Mouse (Mus musculus): ENCODE results near the gene Slc16a13. TPM values are rescaled to one million over a fixed set of nuclear protein-coding genes. Genes with fewer than 3 reads are reported as not detected.

Slc16a13 gene
- polyA plus RNA-seq, 2 experiments, result 9.2 to 9.3 TPM

DNA sequence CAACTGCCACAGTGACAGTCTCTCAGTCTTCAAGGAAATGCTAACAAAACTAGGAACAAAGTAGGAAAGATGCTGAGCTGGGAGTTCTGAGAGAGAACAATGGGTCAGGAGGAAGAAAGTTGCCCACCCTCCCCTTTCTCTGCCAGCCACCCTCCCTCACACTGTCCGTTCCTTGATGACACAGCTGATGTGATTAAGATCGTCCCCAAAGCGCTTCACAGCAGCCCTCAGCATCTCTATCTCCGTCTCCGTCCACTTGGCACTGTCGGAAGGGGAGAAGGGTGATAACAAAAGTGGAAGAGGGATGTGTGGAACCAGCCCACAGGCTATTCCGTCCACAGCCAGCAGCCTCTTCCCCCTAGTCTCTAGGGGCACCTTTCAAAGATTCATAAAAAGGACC is 15.9 kb upstream of the Slc16a13 start:
- Histone ChIP-seq H3K27me3 (ENCODE audit: control insufficient read depth, insufficient read depth, low read length) (no peaks in the 10 kb centered on the region), H3K4me3 (replicated peaks; ENCODE audit: low read length) (peak overlapping the region; percentile 67), H3K27ac (replicated peaks; ENCODE audit: low read depth, low read length) (peak overlapping the region; percentile 82; the same call in 1 of the 2 replicates), H3K36me3 (ENCODE audit: control insufficient read depth, insufficient read depth, low read length) (peaks cover 21% of the 10 kb centered on the region), H3K9me3 (ENCODE audit: control insufficient read depth, low read length) (no peaks in the 10 kb centered on the region), H3K4me2 (replicated peaks; ENCODE audit: low read depth, low read length, severe bottlenecking) (peak overlapping the region; percentile 88), H3K9ac (ENCODE audit: low read depth, low read length, severe bottlenecking) (peak overlapping the region; percentile 75), H3K4me1 (ENCODE audit: control insufficient read depth, insufficient read depth, low read length) (peaks cover 31% of the 10 kb centered on the region)
- no peak for ATAC-seq (ENCODE audit: low FRiP score, low read depth)
- WGBS, result 55% methylated on average over 7 of the region's 7 CpGs
- no peak for DNase-seq (ENCODE audit: low spot score)
- no peak for TF ChIP-seq POLR2A (IDR thresholded peaks at IDR 0.05; ENCODE audit: borderline replicate concordance, extremely low read depth, insufficient read depth, insufficient read length)

DNA sequence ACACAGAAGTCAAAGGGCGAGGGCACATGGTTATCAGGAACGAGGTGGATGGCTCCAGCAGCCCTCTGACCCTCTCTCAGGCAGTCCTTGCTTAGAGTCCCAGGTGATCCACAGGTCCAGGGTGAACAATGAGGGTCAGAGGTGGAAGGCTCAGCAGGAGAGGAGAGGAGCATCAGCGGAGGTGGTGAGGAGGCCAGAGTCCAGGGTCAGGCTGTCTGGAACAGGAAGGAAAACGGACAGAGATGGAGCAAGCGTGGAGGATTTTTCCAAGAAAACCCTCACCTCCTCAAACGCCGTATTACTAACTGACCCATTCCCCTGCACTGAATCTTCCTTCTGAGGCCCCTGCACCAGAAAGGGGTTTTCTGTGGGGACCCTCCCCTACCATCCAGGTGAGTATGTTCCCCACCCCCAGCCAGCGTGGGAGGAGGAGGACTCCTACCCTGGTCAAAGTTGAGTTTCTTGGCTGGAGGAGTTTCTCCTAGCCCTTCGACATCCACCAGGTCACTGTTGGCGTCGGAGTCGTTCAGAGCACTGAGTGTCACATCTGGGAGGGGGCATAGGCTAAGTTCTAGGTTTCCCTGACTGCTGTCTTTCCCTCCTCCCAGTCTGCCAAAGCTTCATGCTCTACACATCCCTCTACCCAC is 14.5 kb upstream of the Slc16a13 start:
- no peak overlapping the region for H3K4me2 ChIP-seq (replicated peaks; ENCODE audit: low read depth, low read length, severe bottlenecking)
- no peak for ATAC-seq (ENCODE audit: low FRiP score, low read depth)
- no peak for DNase-seq (ENCODE audit: low spot score)

DNA sequence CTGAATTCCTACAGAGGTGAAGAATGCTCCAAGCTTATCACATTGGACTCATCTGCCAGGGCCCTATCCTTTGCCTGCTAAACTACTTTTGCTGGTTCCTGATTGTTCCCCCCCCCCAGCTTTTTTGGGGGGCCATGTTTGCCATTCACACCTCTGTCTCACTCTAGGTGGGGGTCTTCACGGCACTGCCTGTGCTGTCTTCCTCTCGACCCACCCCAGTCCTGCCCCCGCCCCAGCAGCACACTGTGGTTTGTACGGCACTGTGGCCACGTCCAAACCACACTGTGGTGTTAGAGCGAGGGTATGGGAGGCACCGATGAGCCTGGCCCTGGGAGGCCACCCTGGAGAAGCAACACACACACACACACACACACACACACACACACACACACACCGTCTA is 13.6 kb upstream of the Slc16a13 start:
- H3K9ac ChIP-seq (ENCODE audit: low read depth, low read length, severe bottlenecking), result no peak overlapping the region
- no peak overlapping the region for H3K27ac ChIP-seq (replicated peaks; ENCODE audit: low read depth, low read length)

More for the DNA sequence above, 14.5 kb upstream of the Slc16a13 start:
- no peak for TF ChIP-seq POLR2A (IDR thresholded peaks at IDR 0.05; ENCODE audit: borderline replicate concordance, extremely low read depth, insufficient read depth, insufficient read length)
- H3K9me3 ChIP-seq (ENCODE audit: control insufficient read depth, low read length), result no peaks in the 10 kb centered on the region
- H3K4me3 ChIP-seq (replicated peaks; ENCODE audit: low read length), result no peak overlapping the region
- peaks cover 21% of the 10 kb centered on the region for H3K36me3 ChIP-seq (ENCODE audit: control insufficient read depth, insufficient read depth, low read length)
- H3K27ac ChIP-seq (replicated peaks; ENCODE audit: low read depth, low read length), result no peak overlapping the region
- peaks cover under 1% of the 10 kb centered on the region; the same call in 1 of the 2 replicates for H3K27me3 ChIP-seq (ENCODE audit: control insufficient read depth, insufficient read depth, low read length)
- peaks cover 28% of the 10 kb centered on the region for H3K4me1 ChIP-seq (ENCODE audit: control insufficient read depth, insufficient read depth, low read length)
- WGBS, result 94% methylated on average over 12 of the region's 12 CpGs
- no peak overlapping the region for H3K9ac ChIP-seq (ENCODE audit: low read depth, low read length, severe bottlenecking)

DNA sequence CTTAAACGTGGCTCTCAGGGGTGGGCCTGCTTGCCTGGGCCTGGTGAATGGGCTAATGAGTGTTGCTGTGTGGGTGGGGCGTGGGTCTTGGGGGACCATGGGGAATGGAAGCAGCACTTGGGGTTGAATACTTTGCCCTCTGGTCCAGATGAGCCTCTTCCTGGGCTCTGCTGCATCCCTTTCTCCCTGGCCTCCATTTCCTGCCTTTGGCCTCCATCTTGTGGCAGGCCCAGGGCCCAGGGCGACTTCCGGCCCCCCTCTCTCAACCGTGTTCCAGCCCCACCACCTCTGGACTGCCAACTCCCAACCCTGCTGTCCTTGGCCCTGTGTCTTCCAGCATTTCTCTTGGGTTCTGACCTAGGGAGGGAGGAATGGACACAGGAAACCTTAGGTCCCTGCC is 13.2 kb upstream of the Slc16a13 start:
- Histone ChIP-seq H3K27ac (replicated peaks; ENCODE audit: low read depth, low read length) (no peak overlapping the region), H3K4me3 (replicated peaks; ENCODE audit: low read length) (no peak overlapping the region), H3K36me3 (ENCODE audit: control insufficient read depth, insufficient read depth, low read length) (peaks cover 21% of the 10 kb centered on the region), H3K4me1 (ENCODE audit: control insufficient read depth, insufficient read depth, low read length) (peaks cover 28% of the 10 kb centered on the region), H3K9me3 (ENCODE audit: control insufficient read depth, low read length) (no peaks in the 10 kb centered on the region), H3K4me2 (replicated peaks; ENCODE audit: low read depth, low read length, severe bottlenecking) (no peak overlapping the region), H3K9ac (ENCODE audit: low read depth, low read length, severe bottlenecking) (no peak overlapping the region), H3K27me3 (ENCODE audit: control insufficient read depth, insufficient read depth, low read length) (peaks cover 13% of the 10 kb centered on the region)
- 55% methylated on average over 5 of the region's 5 CpGs for WGBS
- no peak for TF ChIP-seq POLR2A (IDR thresholded peaks at IDR 0.05; ENCODE audit: borderline replicate concordance, extremely low read depth, insufficient read depth, insufficient read length)
- DNase-seq (ENCODE audit: low spot score), result no peak
- no peak for ATAC-seq (ENCODE audit: low FRiP score, low read depth)

More for the DNA sequence above, 13.6 kb upstream of the Slc16a13 start:
- Histone ChIP-seq H3K9me3 (ENCODE audit: control insufficient read depth, low read length) (no peaks in the 10 kb centered on the region), H3K36me3 (ENCODE audit: control insufficient read depth, insufficient read depth, low read length) (peaks cover 21% of the 10 kb centered on the region), H3K4me1 (ENCODE audit: control insufficient read depth, insufficient read depth, low read length) (peaks cover 29% of the 10 kb centered on the region), H3K27me3 (ENCODE audit: control insufficient read depth, insufficient read depth, low read length) (peaks cover 9% of the 10 kb centered on the region), H3K4me3 (replicated peaks; ENCODE audit: low read length) (no peak overlapping the region), H3K4me2 (replicated peaks; ENCODE audit: low read depth, low read length, severe bottlenecking) (no peak overlapping the region)
- DNase-seq (ENCODE audit: low spot score) (no peak), ATAC-seq (ENCODE audit: low FRiP score, low read depth) (no peak)
- 89% methylated on average over 8 of the region's 8 CpGs for WGBS
- no peak for TF ChIP-seq POLR2A (IDR thresholded peaks at IDR 0.05; ENCODE audit: borderline replicate concordance, extremely low read depth, insufficient read depth, insufficient read length)

DNA sequence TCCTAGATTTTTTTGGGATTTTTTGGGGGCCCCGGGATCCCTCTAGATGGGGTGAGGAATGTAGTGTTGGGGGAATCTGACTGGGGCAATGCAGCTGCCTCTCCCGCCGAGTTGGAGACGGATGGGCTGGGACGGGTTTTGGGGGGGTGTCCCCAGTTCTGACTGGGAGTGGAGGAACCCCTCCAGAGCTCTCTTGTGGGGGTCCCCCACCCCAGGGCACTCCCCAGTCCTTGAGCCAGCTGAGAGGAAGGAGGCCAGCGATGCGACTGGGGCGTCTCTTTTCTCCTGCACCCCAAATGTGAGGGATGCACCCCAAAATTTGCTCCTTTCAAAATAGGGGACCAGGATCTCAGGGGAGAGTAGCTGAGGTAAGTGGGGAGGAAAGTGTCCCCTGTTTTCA is 12.2 kb upstream of the Slc16a13 start:
- Histone ChIP-seq H3K4me1 (ENCODE audit: control insufficient read depth, insufficient read depth, low read length) (peaks cover 24% of the 10 kb centered on the region), H3K27me3 (ENCODE audit: control insufficient read depth, insufficient read depth, low read length) (peaks cover 23% of the 10 kb centered on the region), H3K9ac (ENCODE audit: low read depth, low read length, severe bottlenecking) (peak overlapping the region; percentile 55), H3K4me2 (replicated peaks; ENCODE audit: low read depth, low read length, severe bottlenecking) (peak overlapping the region; percentile 52), H3K9me3 (ENCODE audit: control insufficient read depth, low read length) (no peaks in the 10 kb centered on the region), H3K4me3 (replicated peaks; ENCODE audit: low read length) (peak overlapping the region; percentile 40), H3K27ac (replicated peaks; ENCODE audit: low read depth, low read length) (peak overlapping the region; percentile 1; the same call in 1 of the 2 replicates), H3K36me3 (ENCODE audit: control insufficient read depth, insufficient read depth, low read length) (peaks cover 21% of the 10 kb centered on the region)
- 35% methylated on average over 8 of the region's 8 CpGs for WGBS
- no peak for TF ChIP-seq POLR2A (IDR thresholded peaks at IDR 0.05; ENCODE audit: borderline replicate concordance, extremely low read depth, insufficient read depth, insufficient read length)
- no peak for DNase-seq (ENCODE audit: low spot score)
- ATAC-seq (ENCODE audit: low FRiP score, low read depth), result no peak

Data from limb, embryonic 14.5 days (tissue).